Mouse (Mus musculus) intestine, postnatal 0 days (tissue): ENCODE measurements around the gene 3830406C13Rik. TPM values are rescaled to one million over a fixed set of nuclear protein-coding genes. Genes with fewer than 3 reads are reported as not detected.

Source experiments
- ATAC-seq: fragments of 200-750 bp; cut with Nextera tagmentation; 2 replicates; pipeline ENCODE4 v1.8.0; 2017; ENCODE audit warnings: mild to moderate bottlenecking, moderate TSS enrichment, moderate library complexity
- H3K27ac ChIP-seq: fragments of 300-500 bp; sonication (generic); 2 replicates; pipeline ENCODE4 v1.5.1; 2014; ENCODE audit warnings: mild to moderate bottlenecking, low read depth, low read length, moderate library complexity
- H3K27me3 ChIP-seq: fragments of 300-500 bp; sonication (generic); replicated peaks from 2 replicates; pipeline ENCODE4 v1.6.1; 2014; ENCODE audit warnings: low read length, mixed read lengths; ENCODE audit not compliant: control insufficient read depth, insufficient read depth
- H3K36me3 ChIP-seq: fragments of 300-500 bp; sonication (generic); 2 replicates; pipeline ENCODE4 v1.6.1; 2014; ENCODE audit warnings: mild to moderate bottlenecking, moderate library complexity; ENCODE audit not compliant: control insufficient read depth, insufficient read depth
- H3K4me1 ChIP-seq: fragments of 300-500 bp; sonication (generic); replicated peaks from 2 replicates; pipeline ENCODE4 v1.6.1; 2014; ENCODE audit warnings: antibody characterized with exemption, low read length, mixed read lengths; ENCODE audit not compliant: control insufficient read depth, insufficient read depth
- H3K4me2 ChIP-seq: fragments of 300-500 bp; sonication (generic); replicated peaks from 2 replicates; pipeline ENCODE4 v1.6.1; 2014; ENCODE audit warnings: low read depth, mild to moderate bottlenecking, moderate library complexity
- H3K4me3 ChIP-seq: fragments of 300-500 bp; sonication (generic); 2 replicates; pipeline ENCODE4 v1.5.1; 2014; ENCODE audit warnings: low read depth, low read length
- H3K9ac ChIP-seq: fragments of 300-500 bp; sonication (generic); 2 replicates; pipeline ENCODE4 v1.6.1; 2014; ENCODE audit warnings: mild to moderate bottlenecking, low read depth, low read length
- H3K9me3 ChIP-seq: fragments of 300-500 bp; sonication (generic); 2 replicates; pipeline ENCODE4 v1.6.1; 2016; ENCODE audit warnings: mixed run types; ENCODE audit not compliant: control insufficient read depth
- CTCF ChIP-seq: sonication (generic); IDR thresholded peaks from 2 replicates; pipeline ENCODE4 v1.5.1; 2016; ENCODE audit warnings: low read depth, mild to moderate bottlenecking, control low read depth, antibody characterized with exemption, moderate library complexity
- WGBS: fragments of 180-500 bp; shearing (Covaris S2); extraction: QIAGEN DNeasy Blood & Tissue Kit; methylation state at CpG from one replicate; pipeline ENCODE4 v1.1.7; 2014; 5-methylcytosine and 5-hydroxymethylcytosine counted together
- polyA plus RNA-seq: library from polyadenylated mRNA; unstranded; fragments of >200 nt; fragmentation: Nextera tagmentation; extraction: Ambion mirVana; gene quantifications from 2 replicates; pipeline ENCODE4 v1.2.1, GENCODE M21; 2015

The 3830406C13Rik gene
- polyA plus RNA-seq, 1 experiment from 2014 or later, result 39.8 TPM

DNA sequence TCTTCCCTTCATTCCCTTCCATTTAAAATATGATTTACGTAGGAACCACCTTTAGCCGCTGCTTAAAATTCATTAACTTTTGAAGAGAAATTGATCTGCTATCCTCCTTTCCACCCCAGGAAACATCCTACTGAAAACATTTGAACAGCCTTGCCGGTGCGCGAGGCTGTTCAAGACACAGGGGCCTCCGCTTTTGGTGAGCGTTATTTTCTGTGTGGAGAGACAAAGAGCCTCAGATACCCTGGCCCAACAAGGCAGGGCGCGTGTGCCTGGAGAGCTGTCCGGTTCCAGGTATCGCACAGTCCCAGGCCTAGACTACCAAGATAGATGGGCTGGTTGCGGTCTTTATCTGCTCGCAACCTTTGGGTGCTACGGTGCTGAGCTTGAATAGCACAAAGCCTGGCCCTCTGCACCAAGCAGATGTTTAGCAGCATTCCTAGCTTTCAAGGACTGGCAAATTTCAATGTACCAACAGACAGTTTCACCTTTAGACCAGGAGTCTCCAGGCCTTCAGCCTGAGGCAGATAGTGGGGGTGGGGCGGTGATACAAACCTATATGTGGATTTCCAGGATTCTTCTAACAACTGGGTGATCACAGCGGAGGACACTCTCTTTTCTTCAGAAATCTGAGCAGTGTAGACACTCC, 66.4 kb downstream of the 3830406C13Rik start:
- no peaks in the 10 kb centered on the region for H3K4me1 ChIP-seq
- H3K36me3 ChIP-seq, result no peaks in the 10 kb centered on the region
- H3K9ac ChIP-seq, result no peak overlapping the region
- no peak for ATAC-seq
- H3K9me3 ChIP-seq, result no peaks in the 10 kb centered on the region
- no peak overlapping the region for H3K27ac ChIP-seq
- TF ChIP-seq CTCF, result no peak
- H3K27me3 ChIP-seq, result peaks cover 70% of the 10 kb centered on the region
- WGBS, result 7% methylated on average over 16 of the region's 16 CpGs
- no peak overlapping the region for H3K4me2 ChIP-seq
- no peak overlapping the region for H3K4me3 ChIP-seq

Other genes with a start within 250 kb of the 3830406C13Rik start
- 0.12 and 0.23 TPM in 2 replicates for gene Gm49355, start 197 bp upstream of the 3830406C13Rik start, polyA plus RNA-seq
- not detected in 2 replicates for gene Fezf2, start 64.0 kb downstream of the 3830406C13Rik start, polyA plus RNA-seq